19 mouse cellular contexts compared by ENCODE assay signal in the genomic region with DNA sequence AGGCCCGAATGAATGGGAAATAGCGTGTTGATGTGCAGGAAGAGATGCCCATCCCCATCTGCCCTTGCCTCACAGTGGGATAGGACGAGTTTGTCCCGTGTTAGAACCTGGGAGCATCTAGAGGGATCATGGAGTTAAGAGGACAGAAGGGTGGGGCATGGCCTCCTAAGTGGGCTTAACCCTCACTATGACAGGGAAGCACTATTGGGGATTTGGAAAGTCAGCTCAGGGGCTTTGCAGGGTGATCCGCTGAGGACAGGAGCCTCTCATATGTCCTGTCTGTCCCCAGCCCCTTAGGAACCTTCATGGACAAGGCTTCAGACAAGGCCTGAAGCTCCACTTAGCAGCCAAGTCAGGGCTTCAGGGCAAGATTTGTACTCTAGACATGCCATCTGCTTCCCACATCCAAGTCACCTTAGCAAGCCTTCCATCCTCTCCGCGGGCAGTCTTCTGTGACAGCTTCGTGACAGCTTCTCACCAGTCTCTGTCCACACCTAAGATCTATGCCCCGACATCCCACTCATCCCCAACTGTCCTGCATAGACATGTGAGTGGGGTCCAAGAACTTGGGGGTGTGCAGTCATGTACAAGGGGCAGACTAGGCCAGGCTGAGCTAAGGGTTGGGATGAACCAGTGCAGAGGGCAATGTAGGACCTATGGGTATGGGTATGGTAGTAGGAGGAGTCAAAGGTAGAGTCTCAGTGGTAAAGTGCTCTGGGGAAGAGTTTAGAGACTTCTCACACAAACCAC. TPM values are rescaled to one million over a fixed set of nuclear protein-coding genes. Genes with fewer than 3 reads are reported as not detected.
DNase-seq lines count a peak whose midpoint lies in the region.
"Had no signal": no experiment of that assay in that cellular context is flagged by ENCODE, and none has a peak within 500 bp of the region (broad histone marks: within the 10 kb centered on the region; RNA-seq: fewer than 3 reads in every experiment).

No protein-coding gene starts in this region.

- intact Hi-C loops in heart, postnatal 14 days (cut with DNase I) = no loop called here
- intact Hi-C loops in left cerebral cortex, postnatal 36 days (cut with DNase I) = no loop called here

- peak; percentile 84 for DNase-seq in heart, adult 11 months
- no peak for DNase-seq in heart, postnatal 14 days
- peak; percentile 73 for DNase-seq in retina, adult 2 months (ENCODE audit: low read depth, low spot score)
- DNase-seq in retina, embryonic 14.5 days (ENCODE audit: low spot score) = no peak
- peak; percentile 77 for DNase-seq in retina, postnatal 1 day
- no peak for DNase-seq in left cerebral cortex, postnatal 36 days (ENCODE audit: low spot score in 2 of 2)
- DNase-seq: adrenal gland, postnatal 10 days; adrenal gland, postnatal 36 days; B cell, adult 2 months; cerebellum, adult 18-20 months; cerebellum, adult 9-10 months; cerebellum, postnatal 14 days; gastrocnemius, postnatal 25 days had no signal

RNA-seq across cellular contexts. Expression of a gene that starts 9.3 kb away (rescaled TPM):
- not detected for total RNA-seq in heart, postnatal 14 days (2021)
- not detected for total RNA-seq in left cerebral cortex, postnatal 36 days (2021)
- total RNA-seq: adrenal gland, adult 18-20 months; adrenal gland, postnatal 10 days; adrenal gland, postnatal 36 days; gastrocnemius, adult 8-10 months; gastrocnemius, postnatal 25 days; heart, adult 2 months; heart, postnatal 25 days; hematopoietic stem cell, adult 5-6 weeks; hindbrain, postnatal 0 days had no signal

Comparison
In these comparisons a context has a peak if more than half of its experiments do, and no peak if none do; other contexts are left out.
1. DNase-seq: peak in heart, adult 11 months (single experiment), retina, adult 2 months (single experiment) and retina, postnatal 1 day (single experiment); none in heart, postnatal 14 days (0 of 2), retina, embryonic 14.5 days (single experiment) and left cerebral cortex, postnatal 36 days (0 of 2).